Mouse (Mus musculus) liver, embryonic 12.5 days (tissue): Measurements from ENCODE around the gene Lmtk3. TPM values are rescaled to one million over a fixed set of nuclear protein-coding genes. Genes with fewer than 3 reads are reported as not detected.
A peak's percentile ranks its signal among the peaks of the same experiment; 100 is the strongest.

Experiments used
- ATAC-seq: fragments of 200-750 bp; cut with Nextera tagmentation; 2 replicates; pipeline ENCODE4 v1.8.0; 2017; ENCODE audit warnings: moderate number of reproducible peaks, mild to moderate bottlenecking, moderate library complexity
- H3K27ac ChIP-seq: fragments of 300-500 bp; sonication (generic); 2 replicates; pipeline ENCODE4 v1.5.1; 2016; ENCODE audit warnings: mild to moderate bottlenecking
- H3K27me3 ChIP-seq: fragments of 300-500 bp; sonication (generic); replicated peaks from 2 replicates; pipeline ENCODE4 v1.6.1; 2016; ENCODE audit warnings: mild to moderate bottlenecking, moderate library complexity
- H3K36me3 ChIP-seq: fragments of 300-500 bp; sonication (generic); 2 replicates; pipeline ENCODE4 v1.6.1; 2016; ENCODE audit warnings: mild to moderate bottlenecking, moderate library complexity
- H3K4me1 ChIP-seq: fragments of 300-500 bp; sonication (generic); 2 replicates; pipeline ENCODE4 v1.6.1; 2016
- H3K4me2 ChIP-seq: fragments of 300-500 bp; sonication (generic); 2 replicates; pipeline ENCODE4 v1.6.1; 2016; ENCODE audit warnings: mild to moderate bottlenecking, moderate library complexity
- H3K4me3 ChIP-seq: fragments of 300-500 bp; sonication (generic); 2 replicates; pipeline ENCODE4 v1.5.1; 2016; ENCODE audit warnings: mild to moderate bottlenecking, moderate library complexity
- H3K9ac ChIP-seq: fragments of 300-500 bp; sonication (generic); 2 replicates; pipeline ENCODE4 v1.6.1; 2016; ENCODE audit warnings: mild to moderate bottlenecking, moderate library complexity
- H3K9me3 ChIP-seq: fragments of 300-500 bp; sonication (generic); replicated peaks from 2 replicates; pipeline ENCODE4 v1.6.1; 2016; ENCODE audit warnings: mild to moderate bottlenecking, moderate library complexity
- WGBS: fragments of 180-500 bp; shearing (Covaris S2); methylation state at CpG from one replicate; pipeline ENCODE4 v1.1.7; 2016; ENCODE audit not compliant: insufficient replicate concordance; 5-methylcytosine and 5-hydroxymethylcytosine counted together
- polyA plus RNA-seq: library from polyadenylated mRNA; unstranded; fragments of >200 nt; fragmentation: Nextera tagmentation; extraction: Ambion mirVana; gene quantifications from 2 replicates; pipeline ENCODE4 v1.2.1, GENCODE M21; 2016

Lmtk3 gene
- polyA plus RNA-seq, 1 experiment from 2014 or later, result 0.10 TPM

GRCm38 (mm10) chr7:45798511-45798836, 14.9 kb downstream of the Lmtk3 start:
- peak overlapping the region; percentile 57 for H3K4me3 ChIP-seq
- peaks cover 50% of the 10 kb centered on the region for H3K4me1 ChIP-seq
- no peaks in the 10 kb centered on the region for H3K36me3 ChIP-seq
- peaks cover 76% of the 10 kb centered on the region for H3K27me3 ChIP-seq
- H3K27ac ChIP-seq, result no peak overlapping the region
- H3K9me3 ChIP-seq, result no peaks in the 10 kb centered on the region
- H3K9ac ChIP-seq, result peak overlapping the region; percentile 49
- WGBS, result 2% methylated on average over 19 of the region's 19 CpGs
- ATAC-seq, result no peak
- peak overlapping the region; percentile 84 for H3K4me2 ChIP-seq

GRCm38 (mm10) chr7:45798931-45799330, 15.4 kb downstream of the Lmtk3 start:
- peak overlapping the region; percentile 57; the same call in 1 of the 2 replicates for H3K4me3 ChIP-seq
- peak overlapping the region; percentile 84 for H3K4me2 ChIP-seq
- H3K9me3 ChIP-seq, result no peaks in the 10 kb centered on the region
- no peaks in the 10 kb centered on the region for H3K36me3 ChIP-seq
- no peak for ATAC-seq
- H3K4me1 ChIP-seq, result peaks cover 50% of the 10 kb centered on the region
- H3K27ac ChIP-seq, result no peak overlapping the region
- WGBS, result 42% methylated on average over 7 of the region's 7 CpGs
- no peak overlapping the region for H3K9ac ChIP-seq
- H3K27me3 ChIP-seq, result peaks cover 71% of the 10 kb centered on the region

- Histone ChIP-seq H3K36me3 (no peaks in the 10 kb centered on the region), H3K4me3 (peak overlapping the region; percentile 43), H3K4me2 (peak overlapping the region; percentile 73), H3K27ac (no peak overlapping the region), H3K9me3 (no peaks in the 10 kb centered on the region), H3K4me1 (peaks cover 50% of the 10 kb centered on the region), H3K9ac (no peak overlapping the region), H3K27me3 (peaks cover 60% of the 10 kb centered on the region)
- ATAC-seq, result no peak
- WGBS, result 30% methylated on average over 7 of the region's 7 CpGs
Observed at GRCm38 (mm10) chr7:45800001-45800400, 16.5 kb downstream of the Lmtk3 start.

GRCm38 (mm10) chr7:45800546-45801204, 17.1 kb downstream of the Lmtk3 start:
- 3% methylated on average over 22 of the region's 25 CpGs for WGBS
- H3K27ac ChIP-seq, result no peak overlapping the region
- ATAC-seq, result peak; percentile 62

GRCm38 (mm10) chr7:45801348-45801747, 17.8 kb downstream of the Lmtk3 start:
- WGBS, result 1% methylated on average over 12 of the region's 12 CpGs
- peak overlapping the region; percentile 73 for H3K4me2 ChIP-seq
- peak overlapping the region; percentile 32; the same call in 1 of the 2 replicates for H3K9ac ChIP-seq
- H3K4me3 ChIP-seq, result peak overlapping the region; percentile 43
- no peak overlapping the region for H3K27ac ChIP-seq
- 0 out of 2 replicates have a peak, but pooled peaks cover under 1% of the 10 kb centered on the region for H3K36me3 ChIP-seq
- peaks cover 47% of the 10 kb centered on the region for H3K27me3 ChIP-seq
- ATAC-seq, result peak; percentile 27; the same call in 1 of the 2 replicates
- H3K4me1 ChIP-seq, result peaks cover 43% of the 10 kb centered on the region
- H3K9me3 ChIP-seq, result no peaks in the 10 kb centered on the region

More at GRCm38 (mm10) chr7:45800546-45801204, 17.1 kb downstream of the Lmtk3 start:
- Histone ChIP-seq H3K9ac (peak overlapping the region; percentile 32), H3K27me3 (peaks cover 54% of the 10 kb centered on the region), H3K4me2 (peak overlapping the region; percentile 73), H3K36me3 (no peaks in the 10 kb centered on the region), H3K4me1 (peaks cover 49% of the 10 kb centered on the region), H3K4me3 (peak overlapping the region; percentile 43), H3K9me3 (no peaks in the 10 kb centered on the region)

- peaks cover 31% of the 10 kb centered on the region for H3K4me1 ChIP-seq
- H3K9me3 ChIP-seq, result no peaks in the 10 kb centered on the region
- no peak overlapping the region for H3K4me3 ChIP-seq
- ATAC-seq, result no peak
- H3K4me2 ChIP-seq, result no peak overlapping the region
- 68% methylated on average over 5 of the region's 6 CpGs for WGBS
- H3K36me3 ChIP-seq, result peaks cover 12% of the 10 kb centered on the region
- H3K9ac ChIP-seq, result no peak overlapping the region
- H3K27me3 ChIP-seq, result peaks cover 35% of the 10 kb centered on the region
- no peak overlapping the region for H3K27ac ChIP-seq
Observed at GRCm38 (mm10) chr7:45802551-45802950, 19.0 kb downstream of the Lmtk3 start.

- Histone ChIP-seq H3K36me3 (peaks cover 46% of the 10 kb centered on the region), H3K9me3 (no peaks in the 10 kb centered on the region)
Observed at GRCm38 (mm10) chr7:45805941-45806340, 22.4 kb downstream of the Lmtk3 start.

GRCm38 (mm10) chr7:45808471-45808870, 24.9 kb downstream of the Lmtk3 start:
- 72% methylated on average over 11 of the region's 11 CpGs for WGBS
- peaks cover 67% of the 10 kb centered on the region for H3K36me3 ChIP-seq

More at GRCm38 (mm10) chr7:45805941-45806340, 22.4 kb downstream of the Lmtk3 start:
- no peak overlapping the region for H3K27ac ChIP-seq
- no peak overlapping the region for H3K9ac ChIP-seq
- ATAC-seq, result no peak
- 64% methylated on average over 5 of the region's 5 CpGs for WGBS
- H3K4me3 ChIP-seq, result no peak overlapping the region
- peaks cover 1% of the 10 kb centered on the region; the same call in 1 of the 2 replicates for H3K27me3 ChIP-seq
- peaks cover 3% of the 10 kb centered on the region for H3K4me1 ChIP-seq
- H3K4me2 ChIP-seq, result no peak overlapping the region

GRCm38 (mm10) chr7:45809276-45810075, 25.9 kb downstream of the Lmtk3 start:
- Histone ChIP-seq H3K9ac (no peak overlapping the region), H3K4me2 (no peak overlapping the region), H3K9me3 (no peaks in the 10 kb centered on the region), H3K27ac (no peak overlapping the region), H3K27me3 (no peaks in the 10 kb centered on the region), H3K4me1 (peaks cover 23% of the 10 kb centered on the region), H3K36me3 (peaks cover 67% of the 10 kb centered on the region), H3K4me3 (no peak overlapping the region)
- no peak for ATAC-seq
- 85% methylated on average over 14 of the region's 14 CpGs for WGBS

More at GRCm38 (mm10) chr7:45808471-45808870, 24.9 kb downstream of the Lmtk3 start:
- no peak overlapping the region for H3K9ac ChIP-seq
- H3K4me3 ChIP-seq, result no peak overlapping the region
- no peak overlapping the region for H3K27ac ChIP-seq
- peaks cover 21% of the 10 kb centered on the region for H3K4me1 ChIP-seq
- no peak for ATAC-seq
- H3K27me3 ChIP-seq, result no peaks in the 10 kb centered on the region
- H3K9me3 ChIP-seq, result no peaks in the 10 kb centered on the region
- H3K4me2 ChIP-seq, result no peak overlapping the region

GRCm38 (mm10) chr7:45812921-45813320, 29.4 kb downstream of the Lmtk3 start:
- no peak for ATAC-seq
- WGBS, result 91% methylated on average over 8 of the region's 8 CpGs

GRCm38 (mm10) chr7:45813787-45814779, 30.5 kb downstream of the Lmtk3 start, which contains the start of gene Cyth2:
TSS of gene Cyth2 (minus strand) at chr7:45814581.
- peaks cover 39% of the 10 kb centered on the region for H3K36me3 ChIP-seq
- WGBS, result 0% methylated on average over 71 of the region's 92 CpGs
- ATAC-seq, result peak; percentile 98
- peak within 1 kb of the TSS; percentile 97 for H3K27ac ChIP-seq
- no peaks in the 10 kb centered on the region for H3K9me3 ChIP-seq
- H3K9ac ChIP-seq, result peak within 1 kb of the TSS; percentile 96
- peaks cover 32% of the 10 kb centered on the region for H3K4me1 ChIP-seq
- peaks cover 10% of the 10 kb centered on the region for H3K27me3 ChIP-seq
- peak within 1 kb of the TSS; percentile 93 for H3K4me2 ChIP-seq
- H3K4me3 ChIP-seq, result peak within 1 kb of the TSS; percentile 93

More at GRCm38 (mm10) chr7:45812921-45813320, 29.4 kb downstream of the Lmtk3 start:
- peak overlapping the region; percentile 93 for H3K4me3 ChIP-seq
- peaks cover 51% of the 10 kb centered on the region for H3K36me3 ChIP-seq
- peak overlapping the region; percentile 96 for H3K9ac ChIP-seq
- peaks cover 32% of the 10 kb centered on the region for H3K4me1 ChIP-seq
- no peak overlapping the region for H3K27ac ChIP-seq
- no peaks in the 10 kb centered on the region for H3K9me3 ChIP-seq
- peak overlapping the region; percentile 93 for H3K4me2 ChIP-seq
- no peaks in the 10 kb centered on the region for H3K27me3 ChIP-seq
